Mouse (Mus musculus) neural tube, embryonic 11.5 days (tissue): ENCODE measurements at regions not wholly inside any gene's neighbourhood (a gene's known extent, or its start where the extent isn't known, plus 50 kb on each side); places are given as distances from the start of the nearest gene placed in this dataset.

ENCODE experiments used
- ATAC-seq: fragments of 200-750 bp; cut with Nextera tagmentation; 2 replicates; pipeline ENCODE4 v1.8.0; 2017; ENCODE audit warnings: moderate number of reproducible peaks, mild to moderate bottlenecking, moderate TSS enrichment, moderate library complexity; ENCODE audit not compliant: insufficient read depth, low FRiP score, low TSS enrichment
- DNase-seq: peaks from one replicate; pipeline ENCODE4 v3.0.0-alpha.2; 2015; ENCODE audit warnings: low spot score
- H3K27ac ChIP-seq: fragments of 300-500 bp; sonication (generic); 2 replicates; pipeline ENCODE4 v1.5.1; 2014; ENCODE audit warnings: low read depth, mild to moderate bottlenecking, low read length
- H3K27me3 ChIP-seq: fragments of 300-500 bp; sonication (generic); 2 replicates; pipeline ENCODE4 v1.6.1; 2014; ENCODE audit warnings: mild to moderate bottlenecking, low read length, mixed read lengths; ENCODE audit not compliant: control insufficient read depth, insufficient read depth
- H3K36me3 ChIP-seq: fragments of 300-500 bp; sonication (generic); 2 replicates; pipeline ENCODE4 v1.6.1; 2014; ENCODE audit warnings: mild to moderate bottlenecking, low read length, moderate library complexity, mixed read lengths; ENCODE audit not compliant: control insufficient read depth, insufficient read depth
- H3K4me1 ChIP-seq: fragments of 300-500 bp; sonication (generic); 2 replicates; pipeline ENCODE4 v1.6.1; 2014; ENCODE audit warnings: low read length, mixed read lengths; ENCODE audit not compliant: control insufficient read depth, insufficient read depth
- H3K4me2 ChIP-seq: fragments of 300-500 bp; sonication (generic); 2 replicates; pipeline ENCODE4 v1.6.1; 2014; ENCODE audit warnings: low read depth, mild to moderate bottlenecking, moderate library complexity
- H3K4me3 ChIP-seq: fragments of 300-500 bp; sonication (generic); 2 replicates; pipeline ENCODE4 v1.5.1; 2014; ENCODE audit warnings: low read depth, low read length
- H3K9ac ChIP-seq: fragments of 300-500 bp; sonication (generic); 2 replicates; pipeline ENCODE4 v1.6.1; 2014; ENCODE audit warnings: mild to moderate bottlenecking, low read length
- H3K9me3 ChIP-seq: fragments of 300-500 bp; sonication (generic); 2 replicates; pipeline ENCODE4 v1.6.1; 2016; ENCODE audit warnings: low read length; ENCODE audit not compliant: control insufficient read depth
- WGBS: fragments of 180-500 bp; shearing (Covaris S2); extraction: QIAGEN DNeasy Blood & Tissue Kit; methylation state at CpG from one replicate; pipeline ENCODE4 v1.1.7; 2014; 5-methylcytosine and 5-hydroxymethylcytosine counted together

GRCm38 (mm10) chr8:89325751-89326351 is 281.9 kb upstream of the Sall1 start:
- Histone ChIP-seq H3K4me2 (no peak overlapping the region), H3K27me3 (no peaks in the 10 kb centered on the region), H3K4me3 (no peak overlapping the region), H3K36me3 (no peaks in the 10 kb centered on the region), H3K9ac (no peak overlapping the region), H3K9me3 (no peaks in the 10 kb centered on the region), H3K4me1 (no peaks in the 10 kb centered on the region), H3K27ac (no peak overlapping the region)
- ATAC-seq (no peak), DNase-seq (no peak)
- WGBS, result 78% methylated on average over 2 of the region's 2 CpGs

DNA sequence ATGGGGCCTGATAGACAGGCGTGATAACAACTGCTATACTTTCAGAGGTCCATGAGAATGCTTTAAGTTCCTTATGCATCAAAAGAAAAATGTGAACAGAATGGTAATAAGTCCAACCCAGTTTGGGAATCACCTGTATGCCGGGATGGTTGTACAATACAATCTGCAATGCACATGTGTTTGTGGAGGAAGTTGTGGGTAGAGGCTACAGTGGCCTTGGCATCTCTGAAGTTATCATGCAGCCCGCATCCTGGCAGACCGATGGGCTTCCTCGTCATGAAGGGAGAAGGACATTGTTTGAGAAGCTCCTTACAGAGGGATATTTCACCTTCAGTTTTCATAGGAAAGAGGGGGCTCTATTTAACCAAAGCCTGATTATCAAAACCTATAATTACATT is 281.3 kb upstream of the Sall1 start:
- no peak overlapping the region for H3K4me2 ChIP-seq
- no peaks in the 10 kb centered on the region for H3K36me3 ChIP-seq
- H3K4me3 ChIP-seq, result no peak overlapping the region
- no peaks in the 10 kb centered on the region for H3K27me3 ChIP-seq
- no peak overlapping the region for H3K9ac ChIP-seq
- H3K27ac ChIP-seq, result no peak overlapping the region
- no peaks in the 10 kb centered on the region for H3K4me1 ChIP-seq
- no peaks in the 10 kb centered on the region for H3K9me3 ChIP-seq
- ATAC-seq (peak; percentile 11; the same call in 1 of the 2 replicates), DNase-seq (no peak)
- WGBS, result 67% methylated on average over 5 of the region's 5 CpGs

DNA sequence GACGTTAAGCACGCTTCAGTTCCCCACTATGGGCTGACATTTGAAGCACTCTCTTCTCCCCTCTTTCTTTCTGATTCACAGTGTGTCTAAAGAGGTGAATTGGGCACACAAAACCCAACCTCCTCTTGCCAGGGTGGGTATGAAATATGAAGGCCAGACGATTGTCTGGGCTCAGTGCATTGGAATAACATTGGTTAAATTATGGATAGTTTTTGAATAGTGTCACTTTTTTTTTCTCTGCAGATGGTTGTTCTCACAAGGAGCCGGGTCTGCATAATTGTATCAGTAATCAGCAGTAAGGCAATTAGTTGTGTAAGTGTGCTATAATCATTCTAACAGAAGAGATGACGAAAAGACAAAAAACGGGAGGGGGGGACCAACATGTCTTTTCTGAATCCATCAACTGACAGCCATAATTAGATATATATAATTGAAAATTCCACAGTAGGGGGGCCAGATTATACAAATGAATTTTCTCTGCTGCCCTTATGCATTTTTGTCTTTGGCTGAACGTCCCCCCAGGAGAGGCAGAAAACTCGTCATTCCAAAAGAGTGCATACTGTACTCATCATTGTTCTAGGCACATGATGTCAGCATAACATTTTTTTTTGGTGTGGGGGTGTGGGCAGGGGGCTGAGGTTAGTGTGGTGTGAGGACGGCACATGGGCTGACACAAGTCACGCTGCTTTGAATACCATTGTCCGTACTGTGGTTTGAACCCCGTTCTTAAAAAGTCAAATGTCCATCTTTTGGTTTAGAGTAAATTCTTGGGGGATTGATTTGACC is 280.7 kb upstream of the Sall1 start:
- H3K4me1 ChIP-seq, result no peaks in the 10 kb centered on the region
- H3K9me3 ChIP-seq, result no peaks in the 10 kb centered on the region
- no peak overlapping the region for H3K9ac ChIP-seq
- no peak overlapping the region for H3K4me3 ChIP-seq
- H3K4me2 ChIP-seq, result no peak overlapping the region
- H3K36me3 ChIP-seq, result no peaks in the 10 kb centered on the region
- H3K27me3 ChIP-seq, result no peaks in the 10 kb centered on the region
- ATAC-seq (peak; percentile 80), DNase-seq (peak; percentile 45)
- no peak overlapping the region for H3K27ac ChIP-seq
- WGBS, result 44% methylated on average over 12 of the region's 12 CpGs

DNA sequence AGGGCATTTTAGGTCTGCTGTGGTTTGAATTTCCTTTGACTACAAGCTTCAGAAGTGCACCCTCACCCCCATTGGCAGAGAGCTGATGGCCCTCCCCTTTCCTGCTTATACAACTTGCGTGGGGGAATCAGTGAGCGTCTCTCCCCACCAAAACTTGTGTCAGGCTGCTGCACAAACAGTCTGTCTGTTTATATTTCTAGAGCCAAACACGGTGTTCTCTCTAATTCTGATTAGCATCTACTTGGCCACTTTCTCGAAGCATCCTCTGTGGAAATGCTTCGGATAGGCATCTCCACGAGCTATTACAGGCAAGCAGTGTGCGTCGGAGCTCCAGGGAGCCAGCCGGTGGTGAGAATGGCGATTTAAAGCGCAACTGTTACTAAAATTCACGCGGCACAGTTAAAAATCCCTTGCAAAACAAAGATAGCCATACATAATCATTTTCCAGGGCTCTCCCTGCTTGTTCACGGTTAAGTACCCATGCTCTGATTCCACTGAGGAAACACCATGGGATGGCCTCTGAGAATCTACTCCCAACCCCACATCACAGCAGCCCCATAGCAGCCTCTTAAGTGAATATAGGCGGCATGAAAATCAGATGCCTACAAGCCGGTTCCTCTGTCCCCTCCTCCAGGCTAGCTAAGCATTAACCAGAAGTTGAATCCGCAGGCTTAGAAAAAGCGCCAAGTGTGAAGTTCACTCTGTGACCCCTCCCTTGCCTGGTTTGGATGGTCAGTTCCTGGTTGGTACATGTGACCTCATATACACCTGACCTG is 273.7 kb upstream of the Sall1 start:
- peak overlapping the region; percentile 31 for H3K27ac ChIP-seq

DNA sequence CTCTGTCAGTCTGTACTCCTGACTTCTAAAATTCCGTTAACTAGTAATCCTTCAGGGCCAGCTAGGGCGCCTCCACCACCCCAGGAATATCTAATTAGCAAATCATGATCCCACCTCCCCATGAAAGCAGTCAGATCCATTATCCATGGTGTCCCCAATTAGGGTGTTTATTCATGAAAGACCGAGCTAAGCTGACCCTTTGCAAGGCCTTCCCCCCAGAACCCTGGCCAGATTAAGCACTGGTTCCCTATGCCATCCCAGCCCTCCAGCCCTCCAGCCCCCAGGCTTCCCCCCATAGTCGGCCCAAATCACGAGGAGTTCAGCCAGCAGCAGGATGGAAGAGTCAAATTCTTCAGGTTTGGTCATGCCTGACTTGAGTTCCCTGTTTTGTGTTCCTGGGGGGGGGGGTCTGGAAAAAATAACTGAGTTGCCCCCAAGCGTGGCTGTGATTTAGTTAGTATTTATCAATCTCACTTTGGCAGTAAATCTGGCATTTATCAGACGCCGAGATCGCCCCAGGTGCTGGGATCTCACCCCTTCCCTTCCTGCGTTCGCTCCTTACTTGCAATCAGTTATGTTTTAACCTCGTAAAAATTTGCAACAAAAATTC is 272.7 kb upstream of the Sall1 start:
- no peak for DNase-seq

More for the DNA sequence above, 273.7 kb upstream of the Sall1 start:
- WGBS, result 35% methylated on average over 18 of the region's 18 CpGs
- Histone ChIP-seq H3K9ac (peak overlapping the region; percentile 3; the same call in 1 of the 2 replicates), H3K9me3 (no peaks in the 10 kb centered on the region), H3K4me1 (peaks cover 7% of the 10 kb centered on the region), H3K27me3 (no peaks in the 10 kb centered on the region), H3K36me3 (no peaks in the 10 kb centered on the region), H3K4me3 (no peak overlapping the region), H3K4me2 (peak overlapping the region; percentile 3; the same call in 1 of the 2 replicates)
- DNase-seq, result no peak
- no peak for ATAC-seq

DNA sequence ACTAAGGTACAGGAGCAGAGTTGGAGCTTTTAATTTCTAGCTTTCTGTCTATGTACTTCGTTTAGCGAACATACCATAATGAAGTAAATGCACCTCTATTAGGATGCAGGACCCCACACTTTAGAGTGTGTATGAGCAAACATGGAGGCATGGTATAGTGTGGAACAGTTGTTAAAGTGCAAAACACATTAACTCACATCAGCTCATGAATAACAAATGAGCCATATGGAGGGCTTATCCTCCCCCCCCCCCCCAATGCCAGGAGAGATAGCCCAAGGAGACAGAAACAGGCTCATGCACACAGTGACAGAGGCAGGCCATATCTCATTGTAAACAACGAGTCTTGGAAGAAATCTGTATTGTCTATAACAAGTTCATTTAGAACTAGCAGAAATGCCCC is 270.9 kb upstream of the Sall1 start:
- Histone ChIP-seq H3K9me3 (no peaks in the 10 kb centered on the region), H3K9ac (no peak overlapping the region), H3K36me3 (no peaks in the 10 kb centered on the region), H3K4me2 (no peak overlapping the region), H3K4me3 (no peak overlapping the region), H3K27me3 (no peaks in the 10 kb centered on the region), H3K4me1 (peaks cover 10% of the 10 kb centered on the region), H3K27ac (no peak overlapping the region)
- 72% methylated on average over 3 of the region's 3 CpGs for WGBS
- no peak for ATAC-seq
- DNase-seq, result no peak

More for the DNA sequence above, 272.7 kb upstream of the Sall1 start:
- 49% methylated on average over 12 of the region's 12 CpGs for WGBS
- Histone ChIP-seq H3K27me3 (no peaks in the 10 kb centered on the region), H3K4me2 (no peak overlapping the region), H3K4me3 (no peak overlapping the region), H3K9ac (no peak overlapping the region), H3K4me1 (peaks cover 7% of the 10 kb centered on the region), H3K36me3 (no peaks in the 10 kb centered on the region), H3K9me3 (no peaks in the 10 kb centered on the region), H3K27ac (no peak overlapping the region)
- no peak for ATAC-seq

DNA sequence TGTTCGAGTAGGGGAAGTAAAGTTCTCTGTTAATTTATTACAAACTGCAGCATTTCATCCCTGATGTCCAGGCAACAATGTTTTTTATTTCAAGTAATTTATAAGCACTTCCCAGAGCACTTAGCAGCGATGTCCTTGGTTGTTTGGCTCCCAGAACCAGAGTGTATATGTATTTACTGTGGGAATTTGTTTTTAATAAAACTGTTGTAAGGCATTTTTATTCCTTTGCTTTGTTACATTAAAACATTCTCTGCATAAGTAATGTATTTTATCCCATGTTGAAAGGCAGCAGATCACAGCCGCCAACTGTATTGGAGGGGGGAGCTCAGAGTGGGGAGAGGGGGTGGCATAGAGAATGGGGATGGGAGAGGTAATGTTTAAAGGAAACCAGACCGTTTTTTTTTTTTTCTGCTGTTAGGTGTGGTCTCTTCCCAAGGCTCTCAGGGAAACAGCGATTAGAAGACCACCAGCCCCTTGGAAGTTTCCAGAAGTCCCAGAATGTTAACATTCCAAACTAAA is 266.8 kb upstream of the Sall1 start:
- Histone ChIP-seq H3K4me2 (no peak overlapping the region), H3K9ac (no peak overlapping the region), H3K36me3 (no peaks in the 10 kb centered on the region), H3K27me3 (no peaks in the 10 kb centered on the region), H3K9me3 (no peaks in the 10 kb centered on the region), H3K4me1 (peaks cover 22% of the 10 kb centered on the region), H3K27ac (no peak overlapping the region), H3K4me3 (no peak overlapping the region)
- ATAC-seq (peak; percentile 33), DNase-seq (no peak)
- WGBS, result 28% methylated on average over 5 of the region's 5 CpGs

- Histone ChIP-seq H3K36me3 (no peaks in the 10 kb centered on the region), H3K27me3 (no peaks in the 10 kb centered on the region), H3K9ac (no peak overlapping the region), H3K9me3 (no peaks in the 10 kb centered on the region), H3K4me1 (peaks cover 22% of the 10 kb centered on the region), H3K4me3 (no peak overlapping the region), H3K4me2 (peak overlapping the region; percentile 14; the same call in 1 of the 2 replicates), H3K27ac (peak overlapping the region; percentile 81)
- WGBS, result 9% methylated on average over 4 of the region's 4 CpGs
- DNase-seq (no peak), ATAC-seq (no peak)
These were observed 265.6 kb upstream of the Sall1 start for GRCm38 (mm10) chr8:89309591-89309990.
